Comparison of ENCODE assay signal across 9 mouse cellular contexts in the genomic region with DNA sequence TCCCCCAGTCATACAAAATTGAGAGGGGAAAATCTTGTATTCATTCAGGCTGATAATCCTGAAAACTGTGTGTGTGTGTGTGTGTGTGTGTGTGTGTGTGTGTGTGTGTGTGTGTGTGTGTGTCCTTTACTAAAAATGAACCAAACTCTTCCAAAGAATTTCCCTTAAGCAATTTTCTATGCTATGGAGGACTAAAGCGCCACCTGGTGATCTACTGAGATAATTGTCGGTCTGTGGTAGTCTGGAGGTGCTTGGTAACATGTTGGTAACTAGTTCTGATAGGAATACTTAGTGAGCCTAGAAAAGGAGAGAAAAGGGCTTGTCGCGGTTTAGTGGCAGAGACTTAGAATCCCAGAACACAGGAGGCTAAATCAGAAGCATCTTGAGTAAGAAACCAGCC.
DNase-seq lines count a peak whose midpoint lies in the region; ATAC-seq and TF ChIP-seq lines count a peak whose summit lies in the region.
"Had no signal": no experiment of that assay in that cellular context is flagged by ENCODE, and none has a peak within 500 bp of the region (broad histone marks: within the 10 kb centered on the region; RNA-seq: fewer than 3 reads in every experiment).

No protein-coding gene starts in this region.

- no peak overlapping the region for H3K27ac ChIP-seq in liver, adult 2 months (replicated peaks; ENCODE audit: insufficient read depth, low read depth, low read length)
- H3K27ac ChIP-seq in liver, embryonic 12.5 days = no peak overlapping the region
- H3K27ac ChIP-seq: limb, embryonic 15.5 days had no signal

- H3K9me3 ChIP-seq in liver, embryonic 12.5 days (replicated peaks) = no peaks in the 10 kb centered on the region
- H3K9me3 ChIP-seq: limb, embryonic 15.5 days had no signal

- H3K27me3 ChIP-seq in liver, adult 2 months (ENCODE audit: control insufficient read depth, insufficient read depth, low read length) = no peaks in the 10 kb centered on the region
- no peaks in the 10 kb centered on the region for H3K27me3 ChIP-seq in liver, embryonic 12.5 days (replicated peaks)
- H3K27me3 ChIP-seq: limb, embryonic 15.5 days had no signal

- no peak for TF ChIP-seq CTCF in liver, adult 2 months (IDR thresholded peaks at IDR 0.05; ENCODE audit: low read depth, low read length)

- DNase-seq in adrenal gland, adult 2 months = peak; percentile 26
- DNase-seq in adrenal gland, postnatal 25 days = no peak
- peak; percentile 18 for DNase-seq in liver, adult 2 months (ENCODE audit: extremely low read depth, low read depth, low spot score)
- peak; percentile 37 for DNase-seq in cerebellum, adult 11-12 months
- peak; percentile 36 to 55 for DNase-seq in layer of hippocampus, postnatal 10 days (ENCODE audit: low spot score in 2 of 2)
- no peak for DNase-seq in thymus, adult 18-20 months
- DNase-seq in ovary, adult 18-20 months (ENCODE audit: low spot score) = no peak

- no peak overlapping the region for H3K4me2 ChIP-seq in liver, embryonic 12.5 days
- H3K4me2 ChIP-seq: limb, embryonic 15.5 days had no signal

- no peak overlapping the region for H3K4me3 ChIP-seq in liver, adult 2 months (ENCODE audit: insufficient read depth, low read depth, low read length)
- no peak overlapping the region for H3K4me3 ChIP-seq in liver, embryonic 12.5 days
- H3K4me3 ChIP-seq: limb, embryonic 15.5 days had no signal

- WGBS in liver, adult 2 months = 2% methylated on average over 4 of the region's 4 CpGs
- WGBS in liver, embryonic 12.5 days (ENCODE audit: insufficient replicate concordance) = 7% methylated on average over 4 of the region's 4 CpGs

- no peak for ATAC-seq in liver, embryonic 12.5 days

- no peaks in the 10 kb centered on the region for H3K36me3 ChIP-seq in liver, adult 2 months (ENCODE audit: control insufficient read depth, insufficient read depth, low read length)
- H3K36me3 ChIP-seq in liver, embryonic 12.5 days = no peaks in the 10 kb centered on the region
- H3K36me3 ChIP-seq: limb, embryonic 15.5 days had no signal

- no peaks in the 10 kb centered on the region for H3K79me2 ChIP-seq in liver, adult 2 months (ENCODE audit: control insufficient read depth, insufficient read depth, low read length)

- TF ChIP-seq POLR2A in liver, adult 2 months (IDR thresholded peaks at IDR 0.05; ENCODE audit: extremely low read depth, insufficient read depth, low read length) = no peak

- no peak overlapping the region for H3K9ac ChIP-seq in liver, adult 2 months (ENCODE audit: low read depth, low read length)
- H3K9ac ChIP-seq in liver, embryonic 12.5 days = no peak overlapping the region
- H3K9ac ChIP-seq: limb, embryonic 15.5 days had no signal

- no peaks in the 10 kb centered on the region for H3K4me1 ChIP-seq in liver, adult 2 months (ENCODE audit: control insufficient read depth, insufficient read depth, low read length)
- H3K4me1 ChIP-seq in liver, embryonic 12.5 days = no peaks in the 10 kb centered on the region
- H3K4me1 ChIP-seq: limb, embryonic 15.5 days had no signal

Comparison
In these comparisons a context has a peak if more than half of its experiments do, and no peak if none do; other contexts are left out.
1. DNase-seq: peak in adrenal gland, adult 2 months (single experiment), liver, adult 2 months (single experiment), cerebellum, adult 11-12 months (single experiment) and layer of hippocampus, postnatal 10 days (2 of 2); none in adrenal gland, postnatal 25 days (single experiment), thymus, adult 18-20 months (0 of 2) and ovary, adult 18-20 months (single experiment).